Mouse (Mus musculus) adrenal gland (tissue): Measurements from ENCODE around the gene Hao2.

Experiments used
- intact Hi-C: fragments of 180-260 bp; cut with DNase I; formaldehyde crosslinking; loops from one replicate; pipeline ENCODE4 v1.15.1; 2025
- long read RNA-seq, 2 experiments: library from polyadenylated mRNA; unstranded; transcript quantifications; one replicate each; pipeline ENCODE4 v2.0.0; 2020; ENCODE audit warnings: borderline replicate concordance in 1 of 2; ENCODE audit not compliant: insufficient replicate concordance in 1 of 2

The Hao2 gene
- long read RNA-seq, experiment 1, transcript Hao2-201 (9 exons, 2,049 nt) = major isoform, 42 of 927 reads
- long read RNA-seq, experiment 1, partial matches to known transcripts = 834 of 927 reads
- long read RNA-seq, experiment 1, other reads (novel, unspliced or antisense) = 51 of 927 reads
- long read RNA-seq, experiment 2, transcript Hao2-201 (9 exons, 2,049 nt) = major isoform, 53 of 2,657 reads
- long read RNA-seq, experiment 2, partial matches to known transcripts = 2,503 of 2,657 reads
- long read RNA-seq, experiment 2, other reads (novel, unspliced or antisense) = 101 of 2,657 reads

DNA sequence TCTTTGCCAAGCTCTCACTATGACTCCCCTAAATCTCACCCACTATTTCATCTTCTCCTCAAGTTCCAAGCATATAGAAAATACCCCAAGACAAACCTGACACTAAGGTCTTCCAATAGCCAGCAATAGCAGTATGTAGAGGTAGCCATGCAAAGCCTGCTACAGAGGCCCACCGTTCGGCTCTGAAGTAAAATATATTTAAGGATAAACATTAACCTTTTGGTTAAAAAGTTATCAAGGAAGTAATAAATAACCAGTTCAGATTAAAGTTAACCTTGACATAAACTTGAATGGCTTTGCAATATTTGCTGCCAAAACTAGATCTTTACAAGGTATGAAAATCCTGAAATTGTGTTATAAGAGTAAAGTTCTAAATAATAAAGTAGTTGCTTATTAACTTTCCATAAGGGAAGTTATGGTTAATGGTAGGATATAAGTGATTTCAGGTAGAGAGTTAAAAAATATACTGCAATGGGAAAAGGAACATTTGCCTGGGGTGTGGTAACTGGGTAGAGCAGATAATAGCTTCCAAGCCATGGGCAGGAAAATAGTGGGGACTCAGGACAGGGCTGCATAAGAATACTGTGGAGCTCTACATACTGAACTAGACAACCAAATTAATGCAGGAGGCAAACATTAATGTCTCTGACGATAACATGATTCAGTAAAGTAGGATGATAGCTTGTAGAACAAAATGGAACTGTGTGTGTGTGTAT lies at the start of gene Hao2:
TSS of gene Hao2 (minus strand) at position 183 of the 716 bp plus-strand sequence.
- intact Hi-C loops = no loop called here

- intact Hi-C loops = no loop called here
These were observed 48.6 kb upstream of the Hao2 start for GRCm38 (mm10) chr3:98941601-98942000.

DNA sequence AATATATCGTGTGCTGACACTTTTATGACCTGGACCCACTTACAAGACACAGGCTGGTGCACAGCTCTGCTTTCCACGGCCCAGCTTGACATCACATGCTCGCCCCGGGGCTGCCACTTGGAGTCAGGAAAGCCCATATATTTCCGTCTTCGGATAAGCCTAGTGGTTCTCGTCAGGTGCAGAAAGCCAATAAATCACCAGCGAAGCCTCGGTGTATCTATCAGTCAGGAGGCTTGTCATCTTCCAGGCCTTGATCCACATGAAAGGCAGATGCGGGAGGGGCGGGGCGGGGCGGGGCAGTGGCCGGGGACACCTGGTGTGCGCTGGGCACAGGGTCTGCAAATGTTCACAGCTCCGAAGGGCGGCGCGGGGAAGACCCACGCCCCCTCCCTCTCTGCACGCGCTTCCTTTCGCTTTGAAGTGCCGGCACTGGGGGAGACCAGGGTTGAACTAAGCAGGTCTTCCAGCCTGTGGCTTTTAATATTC lies 48.1 kb upstream of the Hao2 start:
- intact Hi-C loops = no loop called here

DNA sequence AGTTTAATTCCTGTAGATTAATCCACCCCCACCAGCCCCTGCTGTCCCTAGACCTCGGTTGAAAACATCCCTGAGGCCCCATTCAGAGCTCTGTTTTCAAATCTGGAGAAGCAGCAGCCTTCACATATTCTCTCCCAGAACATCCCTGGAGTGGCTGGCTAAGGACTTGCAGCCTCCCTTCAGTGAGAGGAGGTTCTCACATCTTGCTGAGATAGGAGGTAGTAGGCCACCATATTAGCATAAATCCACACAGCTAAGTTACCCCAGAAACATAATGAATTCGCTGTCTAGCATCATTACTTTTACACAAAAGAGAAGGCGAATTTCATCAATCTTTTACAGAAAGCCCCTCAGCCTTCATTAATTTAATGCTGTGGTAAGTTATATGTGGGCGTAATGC lies 47.2 kb upstream of the Hao2 start:
- intact Hi-C loops = no loop called here

- intact Hi-C loops = no loop called here
These were observed 43.4 kb upstream of the Hao2 start for GRCm38 (mm10) chr3:98936446-98936845.

DNA sequence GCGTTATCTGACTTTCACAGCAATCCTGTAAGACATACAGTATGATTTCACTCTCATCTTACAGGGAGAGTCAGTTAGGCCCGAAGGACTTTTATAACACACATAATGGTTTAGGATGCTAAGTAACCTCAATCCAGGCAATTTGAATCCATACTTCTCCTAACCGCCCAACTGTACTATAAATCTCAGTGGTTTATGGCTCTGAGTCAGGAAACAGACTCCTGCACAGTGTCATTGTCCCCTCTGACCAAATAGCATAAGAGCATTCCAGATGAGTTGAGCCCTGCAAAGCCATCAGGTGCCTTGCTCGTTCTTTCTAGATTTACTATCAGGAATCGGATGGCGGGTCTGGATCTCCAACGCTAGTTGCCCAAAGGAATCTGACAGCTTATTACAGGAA lies 41.6 kb upstream of the Hao2 start:
- intact Hi-C loops = no loop called here

DNA sequence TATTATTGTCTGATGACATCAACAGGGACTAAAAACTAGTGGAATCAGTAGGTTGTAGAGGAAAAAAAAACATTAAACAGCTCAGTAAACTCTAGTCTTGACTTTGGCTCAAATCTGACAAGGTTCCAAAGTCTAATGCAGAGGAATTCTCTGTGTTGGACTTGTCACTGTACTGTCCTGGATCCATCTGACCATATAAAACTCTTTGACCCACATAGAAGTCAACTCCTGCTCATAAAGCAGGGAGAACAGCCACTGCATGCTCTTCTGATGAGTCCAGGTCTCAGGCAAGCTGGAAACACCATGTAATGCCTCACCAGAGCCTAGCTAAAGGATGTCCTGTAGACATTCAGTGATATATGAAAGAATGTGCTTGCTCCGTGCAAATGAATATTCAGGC lies 41.0 kb upstream of the Hao2 start:
- intact Hi-C loops = no loop called here

GRCm38 (mm10) chr3:98932421-98932820 lies 39.4 kb upstream of the Hao2 start:
- intact Hi-C loops = no loop called here

GRCm38 (mm10) chr3:98931836-98932235 lies 38.8 kb upstream of the Hao2 start:
- intact Hi-C loops = no loop called here

GRCm38 (mm10) chr3:98920417-98920816 lies 27.4 kb upstream of the Hao2 start:
- intact Hi-C loops = no loop called here

DNA sequence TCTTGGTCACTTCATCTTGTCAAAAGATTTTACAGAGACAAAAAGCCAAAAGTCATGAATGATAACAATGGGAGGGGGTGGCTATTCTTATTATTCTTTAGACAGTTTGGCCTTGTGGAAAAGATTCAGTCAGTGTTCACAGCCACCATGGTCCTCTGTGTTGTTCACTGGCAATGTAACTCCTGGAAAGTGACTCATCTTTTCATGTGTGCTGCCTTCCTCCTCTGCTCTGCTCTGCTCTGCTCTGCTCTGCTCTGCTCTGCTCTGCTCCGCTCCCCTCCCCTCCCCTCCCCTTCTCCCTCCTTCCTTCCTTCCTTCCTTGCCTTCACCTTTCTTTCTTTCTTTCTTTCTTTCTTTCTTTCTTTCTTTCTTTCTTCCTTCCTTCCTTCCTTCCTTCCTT lies 24.2 kb upstream of the Hao2 start:
- intact Hi-C loops = loop anchor here (10.0 kb wide), 1 partner anchor 228 kb away; the partner anchor contains the start of gene Wars2

DNA sequence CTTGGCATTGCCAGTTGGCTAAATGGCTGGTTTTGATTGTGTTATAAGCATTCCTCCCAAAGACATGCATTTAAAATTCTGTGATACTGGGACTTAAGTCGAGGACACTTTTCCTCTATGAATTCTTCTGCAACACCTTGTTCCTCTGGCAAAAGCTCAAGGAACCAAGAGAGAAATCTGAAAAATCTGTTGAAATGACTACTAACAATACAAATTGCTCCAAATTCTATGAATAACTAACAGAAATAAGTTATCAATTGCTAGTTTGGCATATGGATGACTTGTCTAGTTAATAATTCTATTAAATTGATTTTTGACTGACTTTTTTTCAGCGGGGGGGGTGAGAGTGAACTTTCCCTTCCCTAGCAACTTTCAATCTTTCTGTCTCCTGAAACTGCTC lies 23.8 kb upstream of the Hao2 start:
- intact Hi-C loops = loop anchor here (10.0 kb wide), 1 partner anchor 228 kb away; the partner anchor contains the start of gene Wars2

- intact Hi-C loops = loop anchor here (2.0 to 10.0 kb wide), 2 partner anchors 59 to 229 kb away; partner anchors contain the start of gene Wars2
These were observed 22.6 kb upstream of the Hao2 start for GRCm38 (mm10) chr3:98915659-98916058.

DNA sequence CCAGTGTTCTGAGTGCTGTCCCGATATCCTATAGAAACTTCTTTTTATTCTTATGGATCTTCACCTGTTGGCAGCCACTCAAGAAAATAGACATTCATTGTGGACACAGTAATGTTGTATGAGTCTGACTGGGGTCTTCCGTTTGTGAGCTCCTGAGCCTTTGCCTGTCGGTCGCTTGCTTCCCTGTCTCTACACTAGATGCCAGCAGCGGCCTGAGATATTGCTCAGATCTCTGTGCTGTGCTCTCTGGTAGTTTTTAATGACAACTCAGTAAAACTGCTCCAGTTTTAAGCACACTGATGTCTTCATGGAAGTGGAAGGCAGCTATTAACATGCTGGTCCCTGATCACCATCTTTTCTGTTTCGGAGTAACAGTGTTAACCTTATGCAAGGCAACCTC lies 20.6 kb upstream of the Hao2 start:
- intact Hi-C loops = loop anchor here (10.0 kb wide), 1 partner anchor 231 kb away; the partner anchor contains the start of gene Wars2

GRCm38 (mm10) chr3:98897606-98898005 lies 4.6 kb upstream of the Hao2 start:
- intact Hi-C loops = loop anchor here (5.0 kb wide), 1 partner anchor 80 kb away; no protein-coding TSS in a partner anchor

DNA sequence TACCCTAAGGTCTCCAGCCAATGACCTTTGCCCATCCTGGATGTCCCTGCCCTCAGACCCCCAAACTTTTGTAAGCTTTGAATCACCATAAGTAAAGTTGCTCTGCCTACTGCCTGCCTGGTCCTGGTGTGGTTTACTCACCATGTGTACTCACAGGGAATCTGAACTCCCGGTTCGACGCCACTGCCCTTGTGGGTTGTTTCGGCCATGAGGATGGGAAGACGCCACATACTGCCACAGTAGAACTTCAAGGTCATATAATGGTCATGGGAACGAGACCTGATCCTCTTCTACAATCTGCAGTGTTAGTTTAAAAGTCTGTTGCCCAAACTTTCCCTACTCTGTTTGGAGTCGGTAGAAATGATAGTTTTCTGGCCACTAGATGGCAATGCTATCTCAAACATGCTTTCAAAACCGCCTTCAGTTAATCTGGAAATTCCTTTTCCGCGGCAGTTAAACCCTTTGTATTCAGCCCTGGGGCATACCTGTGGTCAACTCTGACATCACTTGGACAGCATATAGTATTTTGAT lies 2.1 kb upstream of the Hao2 start:
- intact Hi-C loops = loop anchor here (5.0 kb wide), 1 partner anchor 82 kb away; no protein-coding TSS in a partner anchor

DNA sequence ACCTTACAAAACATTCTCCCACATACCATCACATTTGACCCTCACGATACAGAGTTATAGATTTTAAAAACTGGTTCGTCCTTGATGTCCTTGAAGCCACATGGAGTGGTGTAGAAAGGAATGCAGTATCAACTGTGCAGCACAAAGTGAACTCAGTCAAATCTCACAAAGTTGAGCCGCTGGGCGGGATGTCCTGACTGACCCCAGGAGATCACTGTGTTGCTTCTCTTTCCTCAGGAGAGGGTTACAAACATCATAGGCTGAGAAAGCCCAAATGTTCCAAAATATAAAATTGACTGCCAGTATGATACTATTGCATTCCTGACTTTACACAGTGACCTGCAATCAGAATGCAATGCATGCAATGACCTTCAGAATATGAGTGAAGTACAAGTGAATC lies 2.6 kb downstream of the Hao2 start:
- intact Hi-C loops = no loop called here

DNA sequence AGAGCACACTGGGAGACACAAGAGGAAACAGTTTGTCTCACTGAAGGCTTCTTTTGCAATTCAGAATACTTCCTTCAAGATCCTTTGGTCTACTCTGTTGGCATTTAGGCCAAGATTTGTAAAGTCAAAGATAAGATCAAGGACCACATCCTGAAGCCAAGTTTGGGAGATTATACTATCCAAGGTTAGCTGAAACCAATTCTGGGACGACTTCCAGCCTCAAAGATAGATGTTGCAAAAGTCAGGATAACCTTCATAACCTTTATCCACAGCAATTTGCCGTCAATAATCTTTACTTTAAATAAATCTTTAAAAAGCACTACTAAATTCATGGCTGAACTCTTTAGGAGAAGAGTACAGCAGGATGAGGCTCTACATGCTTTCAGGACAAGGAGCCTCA lies 4.8 kb downstream of the Hao2 start:
- intact Hi-C loops = no loop called here

GRCm38 (mm10) chr3:98880831-98881230 lies 12.2 kb downstream of the Hao2 start:
- intact Hi-C loops = no loop called here

- intact Hi-C loops = no loop called here
These were observed 12.8 kb downstream of the Hao2 start for GRCm38 (mm10) chr3:98880216-98880615.

GRCm38 (mm10) chr3:98868219-98868618 lies 24.8 kb downstream of the Hao2 start:
- intact Hi-C loops = no loop called here

DNA sequence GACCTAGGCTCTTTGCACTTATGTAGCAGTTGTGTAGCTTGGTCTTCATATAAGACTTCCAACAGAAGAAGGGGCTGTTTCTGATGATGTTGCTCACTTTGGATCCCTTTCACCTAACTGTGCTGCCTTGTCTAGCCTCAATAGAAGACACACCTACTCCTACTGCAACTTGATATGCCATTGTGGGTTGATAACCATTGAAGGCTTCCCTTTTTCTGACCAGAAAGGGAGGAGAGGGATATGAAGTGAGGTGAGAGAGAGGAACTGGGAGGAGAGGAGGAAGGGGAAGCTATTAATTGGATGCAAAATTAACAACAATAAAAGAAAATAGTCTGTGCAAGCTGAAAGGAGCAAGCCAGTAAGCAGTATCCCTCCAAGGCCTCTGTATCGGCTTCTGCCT lies 30.2 kb downstream of the Hao2 start:
- intact Hi-C loops = no loop called here
